Mouse (Mus musculus): Measurements from ENCODE around the gene Lrrc20. TPM values are rescaled to one million over a fixed set of nuclear protein-coding genes. Genes with fewer than 3 reads are reported as not detected.

The Lrrc20 gene
- polyA plus RNA-seq, 1 experiment from 2014 or later, result 14.3 TPM

DNA sequence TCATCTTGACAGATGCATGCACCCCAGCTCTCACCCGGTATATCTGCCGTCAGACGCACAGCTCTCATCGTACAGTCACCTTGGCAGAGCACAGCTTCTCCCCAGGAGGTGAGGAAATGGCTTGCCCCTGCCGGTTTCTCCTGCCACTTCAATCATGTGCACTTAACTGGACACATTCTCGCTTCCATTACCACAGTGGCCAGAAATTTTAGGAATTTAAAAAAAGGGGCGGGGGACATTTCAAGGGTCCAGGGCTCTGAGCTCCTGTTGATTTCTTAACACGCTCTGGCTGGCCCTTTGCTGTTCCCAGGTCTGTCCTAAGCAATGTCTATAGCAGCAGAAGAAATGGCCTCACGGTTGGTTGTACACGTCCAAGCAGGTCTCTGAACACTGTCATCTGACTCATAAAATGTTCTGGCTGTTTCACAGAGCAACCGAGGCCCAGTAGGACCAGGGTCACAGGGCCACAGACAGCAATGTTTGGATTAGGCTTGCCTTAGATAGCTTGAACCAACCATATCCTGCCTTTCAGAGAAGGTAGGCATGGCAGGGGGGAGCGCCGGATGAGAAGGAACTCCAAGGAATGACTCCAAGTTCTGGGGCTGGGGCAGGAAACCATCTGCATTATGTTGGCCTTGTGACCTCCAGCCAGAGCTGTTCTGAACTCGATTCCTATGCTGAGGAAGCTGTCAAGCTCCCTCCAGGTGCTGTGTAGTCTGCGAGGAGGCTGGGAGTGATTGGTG is 151.8 kb downstream of the Lrrc20 start:
- Histone ChIP-seq H3K4me2 (replicated peaks) (no peak overlapping the region), H3K27ac (replicated peaks) (no peak overlapping the region), H3K36me3 (no peaks in the 10 kb centered on the region), H3K4me1 (peaks cover 12% of the 10 kb centered on the region), H3K27me3 (peaks cover 42% of the 10 kb centered on the region), H3K9ac (replicated peaks) (no peak overlapping the region), H3K9me3 (no peaks in the 10 kb centered on the region), H3K4me3 (no peak overlapping the region)
- ATAC-seq (ENCODE audit: low FRiP score, low read depth), result no peak
- WGBS, result 73% methylated on average over 15 of the region's 15 CpGs

DNA sequence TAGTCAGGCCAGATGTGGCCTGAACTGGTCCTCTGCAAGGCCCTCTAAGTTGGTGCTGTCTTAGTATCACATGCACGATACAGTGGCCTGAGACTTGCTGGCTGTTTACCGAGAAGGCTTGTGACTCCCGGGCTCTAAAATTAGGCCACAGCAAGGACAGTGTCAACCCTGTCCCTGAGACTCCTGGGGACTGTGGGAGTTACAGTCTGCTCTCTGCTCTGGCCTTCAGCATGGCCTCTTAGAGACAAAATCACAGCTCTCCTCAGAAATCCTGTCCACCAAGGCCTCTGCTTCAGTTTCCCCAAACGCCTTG is 152.3 kb downstream of the Lrrc20 start:
- H3K4me2 ChIP-seq (replicated peaks), result no peak overlapping the region
- no peak overlapping the region for H3K27ac ChIP-seq (replicated peaks)
- H3K27me3 ChIP-seq, result peaks cover 42% of the 10 kb centered on the region
- no peak for ATAC-seq (ENCODE audit: low FRiP score, low read depth)
- peaks cover 12% of the 10 kb centered on the region for H3K4me1 ChIP-seq
- WGBS, result 80% methylated on average over 4 of the region's 4 CpGs
- no peak overlapping the region for H3K9ac ChIP-seq (replicated peaks)
- no peak overlapping the region for H3K4me3 ChIP-seq
- H3K36me3 ChIP-seq, result no peaks in the 10 kb centered on the region
- no peaks in the 10 kb centered on the region for H3K9me3 ChIP-seq

Other genes with a start within 250 kb of the Lrrc20 start
- 0.48 and 0.55 TPM in 2 replicates for gene Adamts14, start 202.4 kb upstream of the Lrrc20 start, polyA plus RNA-seq (2016; fragmentation: Nextera tagmentation; extraction: Ambion mirVana)
- gene Prf1, start 178.0 kb upstream of the Lrrc20 start, polyA plus RNA-seq (2016; fragmentation: Nextera tagmentation; extraction: Ambion mirVana), result not detected in 2 replicates
- gene Pald1, start 92.3 kb upstream of the Lrrc20 start, polyA plus RNA-seq (2016; fragmentation: Nextera tagmentation; extraction: Ambion mirVana), result 24.7 and 25.3 TPM in 2 replicates
- gene Nodal, start 57.8 kb upstream of the Lrrc20 start, polyA plus RNA-seq (2016; fragmentation: Nextera tagmentation; extraction: Ambion mirVana), result not detected in 2 replicates
- gene Eif4ebp2, start 23.1 kb upstream of the Lrrc20 start, polyA plus RNA-seq (2016; fragmentation: Nextera tagmentation; extraction: Ambion mirVana), result 78.9 and 79.2 TPM in 2 replicates
- gene Npffr1, start 119.7 kb downstream of the Lrrc20 start, polyA plus RNA-seq (2016; fragmentation: Nextera tagmentation; extraction: Ambion mirVana), result 0.17 and 0.18 TPM in 2 replicates
- gene Ppa1, start 172.8 kb downstream of the Lrrc20 start, polyA plus RNA-seq (2016; fragmentation: Nextera tagmentation; extraction: Ambion mirVana), result 236 and 247 TPM in 2 replicates
- 203 and 228 TPM in 2 replicates for gene Sar1a, start 204.5 kb downstream of the Lrrc20 start, polyA plus RNA-seq (2016; fragmentation: Nextera tagmentation; extraction: Ambion mirVana)
- 30.9 and 33.2 TPM in 2 replicates for gene Tysnd1, start 219.7 kb downstream of the Lrrc20 start, polyA plus RNA-seq (2016; fragmentation: Nextera tagmentation; extraction: Ambion mirVana)
- 6.7 and 7.3 TPM in 2 replicates for gene Aifm2, start 239.5 kb downstream of the Lrrc20 start, polyA plus RNA-seq (2016; fragmentation: Nextera tagmentation; extraction: Ambion mirVana)

Measured in midbrain, embryonic 12.5 days (tissue).